Mouse (Mus musculus) ovary, postnatal 36 days (tissue): ENCODE measurements at regions not wholly inside any gene's neighbourhood (a gene's known extent, or its start where the extent isn't known, plus 50 kb on each side); places are given as distances from the start of the nearest gene placed in this dataset.

Source experiments
- DNase-seq: peaks from one replicate; pipeline ENCODE4 v3.0.0; 2022; ENCODE audit warnings: low spot score, mixed read lengths

GRCm38 (mm10) chr13:60237091-60237490 is 59.9 kb upstream of the Gas1 start:
- DNase-seq: no peak

DNA sequence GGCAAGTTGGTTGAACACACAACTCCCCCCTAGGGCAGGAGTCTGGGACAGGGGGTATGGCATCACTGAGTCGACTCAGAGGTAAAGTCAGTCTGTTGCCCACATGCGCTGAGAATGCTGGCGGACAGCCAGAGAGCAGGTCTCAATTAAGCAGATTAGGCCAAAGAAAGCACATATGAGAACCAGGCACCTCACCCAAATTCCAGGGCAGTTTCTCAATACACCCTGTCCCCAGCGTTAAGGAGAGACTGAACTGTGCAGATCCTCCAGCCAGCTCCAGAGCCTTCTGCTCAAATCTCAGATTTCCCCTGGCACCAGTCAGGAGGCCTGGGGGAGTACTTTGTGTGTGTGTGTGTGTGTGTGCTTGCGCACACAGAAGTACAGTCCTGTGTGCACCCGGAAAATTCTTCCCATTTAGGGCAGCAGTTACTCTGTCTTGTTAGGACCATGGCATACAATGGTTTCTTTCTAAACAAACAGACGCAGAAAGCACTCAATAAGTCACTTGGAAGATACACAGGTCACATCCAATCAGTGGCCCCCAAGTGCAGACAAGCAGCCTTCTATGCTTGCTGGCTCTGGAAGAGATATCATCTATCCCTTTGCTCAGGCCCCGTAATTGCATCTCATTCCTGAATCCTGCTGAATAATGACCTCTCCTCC is 65.4 kb upstream of the Gas1 start:
- no peak for DNase-seq

DNA sequence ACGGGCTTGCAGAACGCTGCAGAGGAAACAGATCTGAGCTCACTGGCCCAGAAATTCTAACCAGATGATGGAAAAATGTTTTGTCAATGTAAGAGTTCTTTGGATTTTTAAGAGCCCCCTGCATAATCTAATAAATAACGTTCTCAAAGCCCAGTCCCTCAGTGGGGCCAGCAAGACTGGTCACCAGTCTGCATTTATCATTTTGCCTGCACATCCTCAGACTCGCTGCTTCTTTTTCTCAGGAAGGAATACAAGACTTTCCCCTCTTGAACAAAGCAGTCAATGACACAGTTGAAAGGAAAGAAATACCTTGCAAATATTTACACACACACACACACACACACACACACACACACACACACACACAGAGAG is 65.9 kb upstream of the Gas1 start:
- DNase-seq: no peak

DNA sequence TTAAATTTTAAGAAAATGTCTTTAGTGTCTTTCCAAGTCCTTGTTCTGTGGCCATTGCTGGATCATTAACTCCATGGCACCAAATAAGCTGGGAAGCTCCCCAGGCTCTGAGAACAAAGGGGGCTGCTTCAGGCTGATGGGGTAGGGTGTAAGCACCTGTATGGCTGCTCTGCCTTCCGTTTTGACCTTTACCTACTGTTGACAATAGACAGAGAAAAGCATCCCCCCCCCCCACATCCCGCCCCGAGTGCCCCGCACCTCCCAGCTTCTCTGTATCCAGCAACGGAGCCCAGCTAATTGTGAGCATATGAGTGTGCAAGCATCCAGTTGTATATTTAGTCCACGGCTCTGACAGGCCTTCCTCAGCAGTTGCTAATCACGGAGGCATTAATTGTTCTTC is 78.0 kb upstream of the Gas1 start:
- DNase-seq: no peak

- DNase-seq: no peak
These were observed 78.5 kb upstream of the Gas1 start for GRCm38 (mm10) chr13:60255715-60256114.

- no peak for DNase-seq
These were observed 79.8 kb upstream of the Gas1 start for GRCm38 (mm10) chr13:60256997-60257396.

DNA sequence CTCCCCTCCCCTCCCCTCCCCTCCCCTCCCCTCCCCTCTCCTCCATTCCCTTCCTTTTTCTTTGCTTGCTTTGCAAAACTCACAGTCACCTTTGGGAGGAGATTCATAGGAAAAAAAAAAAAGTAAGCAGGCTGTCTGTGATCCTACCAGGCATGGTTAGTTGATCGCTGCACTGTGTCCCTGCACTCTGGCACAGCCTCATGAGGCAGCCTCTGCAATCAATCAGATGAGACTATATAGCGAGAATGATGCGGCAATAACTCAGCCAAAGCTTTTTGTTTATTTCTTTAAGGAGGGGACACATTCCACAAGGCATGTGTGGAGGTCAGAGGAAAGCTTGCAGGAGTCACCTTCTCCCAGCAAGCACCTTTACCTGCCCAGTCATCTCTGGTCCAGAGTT is 80.7 kb upstream of the Gas1 start:
- DNase-seq: no peak

- DNase-seq: no peak
These were observed 85.4 kb upstream of the Gas1 start for GRCm38 (mm10) chr13:60262449-60263028.

DNA sequence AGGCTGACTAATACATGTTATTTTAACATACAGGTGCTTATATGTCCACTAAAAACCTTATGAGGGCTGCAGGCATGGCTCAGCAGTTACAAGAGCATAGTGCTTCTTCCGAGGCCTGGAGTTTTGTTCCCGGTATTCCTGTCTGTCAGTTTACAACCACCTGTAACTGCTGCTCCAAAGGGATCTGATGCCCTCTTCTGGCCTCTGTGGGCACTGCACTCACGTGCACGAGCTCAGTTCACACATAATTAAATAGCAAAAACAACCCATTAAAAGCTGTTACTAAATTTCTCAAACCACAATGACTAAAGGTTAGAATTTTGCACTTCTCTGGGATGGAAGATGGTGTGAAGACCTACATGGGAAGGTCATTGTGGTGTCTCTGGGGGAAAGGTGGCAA is 87.3 kb upstream of the Gas1 start:
- no peak for DNase-seq

GRCm38 (mm10) chr13:60267557-60267956 is 90.4 kb upstream of the Gas1 start:
- peak; percentile 26 for DNase-seq

GRCm38 (mm10) chr13:60268256-60268655 is 91.1 kb upstream of the Gas1 start:
- DNase-seq: no peak

DNA sequence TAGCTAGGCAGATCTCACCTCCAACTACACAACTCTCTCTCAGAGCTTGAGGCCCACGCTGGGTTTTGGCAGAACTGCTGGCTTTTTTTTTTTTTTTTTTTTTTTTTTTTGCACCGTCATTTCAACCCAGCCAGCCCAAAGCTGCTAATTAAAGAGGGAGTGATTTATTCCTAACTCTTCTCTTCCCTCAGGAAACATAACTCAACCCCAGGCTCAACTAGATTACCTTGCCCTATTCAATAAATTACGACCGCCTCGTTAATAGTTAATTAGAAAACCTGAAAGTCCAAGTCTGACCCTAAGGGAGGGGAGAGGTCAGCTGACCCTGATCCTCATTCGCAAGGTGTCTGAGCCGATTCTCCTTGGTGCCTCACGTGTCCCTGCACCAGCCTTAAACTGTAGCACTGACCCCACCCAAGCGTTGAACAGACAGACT is 92.3 kb upstream of the Gas1 start:
- DNase-seq: no peak

DNA sequence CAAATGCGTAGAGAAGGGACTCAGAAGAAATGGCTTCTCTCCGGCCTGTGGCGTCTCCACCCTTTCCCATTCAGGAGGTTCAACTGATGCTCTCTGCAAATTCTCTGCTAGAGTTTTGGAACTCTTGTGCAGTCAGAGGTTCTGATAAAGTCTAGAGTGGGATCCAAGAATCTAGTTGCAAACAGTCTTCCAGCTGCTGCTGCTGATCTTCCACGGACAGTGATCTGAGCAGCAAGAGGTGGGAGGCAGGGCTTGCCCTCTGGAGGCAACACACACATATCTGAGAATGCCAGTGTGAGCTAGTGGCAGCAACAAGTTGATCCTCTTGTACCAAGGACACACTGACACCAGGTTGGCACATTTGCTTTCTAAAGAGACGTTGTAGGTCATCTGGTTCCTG is 93.4 kb upstream of the Gas1 start:
- no peak for DNase-seq

- no peak for DNase-seq
These were observed 96.2 kb upstream of the Gas1 start for GRCm38 (mm10) chr13:60273331-60273730.

DNA sequence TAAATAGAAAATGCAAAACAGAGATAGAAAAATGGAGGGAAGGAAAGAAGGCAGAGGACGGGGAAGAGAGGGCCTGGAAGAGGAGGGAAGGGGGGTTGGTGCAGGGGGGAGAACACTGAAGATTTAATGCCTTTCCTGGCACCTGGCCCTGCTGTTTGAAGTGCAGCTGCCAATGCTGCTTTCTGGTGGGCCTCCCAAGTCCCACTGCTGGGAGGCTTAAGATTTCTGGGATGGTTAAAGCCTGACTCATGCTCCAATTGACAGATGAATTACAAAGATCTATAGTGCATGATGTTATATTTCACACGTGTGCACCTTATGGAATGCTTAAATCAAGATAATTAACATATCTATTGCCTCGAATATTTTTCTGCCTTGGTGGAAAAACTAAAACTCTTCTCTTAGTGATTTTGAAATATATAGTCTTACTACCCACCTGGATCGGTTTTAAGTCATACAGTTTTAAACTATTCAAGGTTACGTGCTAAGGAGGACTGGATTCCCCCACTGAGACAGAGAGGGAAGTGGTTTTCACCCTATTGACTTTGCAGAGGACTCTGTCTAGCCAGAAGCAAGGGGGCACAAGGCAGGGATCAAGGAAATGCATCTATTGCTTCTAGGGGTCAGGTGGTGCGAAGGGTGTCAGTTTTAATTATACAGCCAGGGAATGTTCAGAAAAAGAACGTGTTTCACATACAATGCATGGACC is 105.5 kb upstream of the Gas1 start:
- DNase-seq: no peak

DNA sequence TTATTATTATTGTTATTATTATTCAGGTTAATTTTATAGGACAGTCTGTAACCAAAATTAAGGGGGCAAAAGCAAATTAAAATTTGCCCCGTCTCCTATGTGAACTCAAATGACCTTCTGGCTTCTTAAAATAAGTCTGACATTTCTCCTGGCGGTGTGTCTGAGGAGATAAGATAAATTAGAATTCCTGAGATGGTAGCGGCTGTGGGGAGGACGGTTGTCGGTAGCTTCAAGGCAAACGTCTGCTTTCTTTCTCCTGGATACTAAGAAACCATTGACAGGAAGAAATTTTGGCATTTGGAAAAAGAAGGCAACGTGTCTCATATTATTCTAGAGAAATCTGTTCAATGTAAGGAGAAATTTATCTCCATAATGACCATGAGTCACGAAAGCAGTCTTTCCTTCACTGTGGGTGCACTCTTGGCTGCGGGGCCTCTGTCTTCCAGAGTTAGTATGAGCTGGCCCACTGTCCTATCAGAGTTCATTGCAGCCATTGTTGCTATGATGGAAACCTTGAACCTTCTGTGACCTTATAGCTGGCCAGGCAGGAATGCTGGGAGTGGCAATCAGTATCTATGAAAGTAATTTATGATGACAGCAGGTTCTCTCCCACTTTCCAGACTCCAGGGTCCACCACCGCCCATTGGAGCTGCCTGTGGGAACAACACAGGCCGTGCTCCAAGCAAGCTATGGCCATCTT is 109.5 kb upstream of the Gas1 start:
- DNase-seq: peak; percentile 19

- no peak for DNase-seq
These were observed 112.5 kb upstream of the Gas1 start for GRCm38 (mm10) chr13:60289650-60290049.

GRCm38 (mm10) chr13:60290820-60291219 is 113.7 kb upstream of the Gas1 start:
- no peak for DNase-seq

DNA sequence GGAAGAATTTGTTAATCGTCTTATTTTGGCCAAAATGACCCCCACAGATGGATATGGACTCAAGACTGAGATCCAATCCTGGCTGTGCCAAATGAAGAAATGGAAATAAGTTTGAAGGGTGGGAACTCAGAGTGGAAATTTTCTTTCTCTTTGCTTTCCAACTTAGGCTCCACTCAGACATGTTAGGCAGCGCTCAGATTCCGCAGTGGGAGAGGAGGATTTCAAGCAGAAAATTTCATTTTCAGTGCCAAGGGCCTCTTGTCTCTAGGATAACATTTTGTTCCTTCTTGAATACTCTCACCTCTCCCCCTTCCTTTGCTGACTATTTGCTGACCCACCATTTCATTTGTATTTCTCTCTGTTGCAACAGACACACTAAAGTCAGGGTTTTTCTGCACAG is 114.2 kb upstream of the Gas1 start:
- DNase-seq: no peak

GRCm38 (mm10) chr13:60296201-60296895 is 119.2 kb upstream of the Gas1 start:
- DNase-seq: no peak

GRCm38 (mm10) chr13:60296896-60297275 is 119.7 kb upstream of the Gas1 start:
- no peak for DNase-seq

DNA sequence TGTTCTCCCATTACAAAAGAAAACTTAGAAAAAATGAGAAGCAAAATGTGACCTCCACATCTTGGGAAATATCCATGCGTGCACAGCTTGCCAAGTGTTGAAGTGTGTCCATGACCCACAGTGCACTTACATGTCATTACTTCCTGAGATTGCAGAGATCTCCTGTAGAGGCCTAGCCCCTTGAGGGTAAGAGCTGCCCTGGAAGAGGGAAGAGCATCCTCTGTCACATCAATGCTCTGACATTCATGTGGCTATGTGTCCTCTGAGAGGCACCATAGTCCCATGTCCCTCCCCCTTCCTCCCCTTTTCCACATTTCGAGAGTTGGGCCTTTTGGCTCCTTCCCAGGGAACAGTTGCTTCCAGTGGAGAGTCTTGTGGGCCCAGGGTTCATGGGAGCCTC is 121.4 kb upstream of the Gas1 start:
- DNase-seq: peak; percentile 22
